Mouse (Mus musculus) midbrain, embryonic 16.5 days (tissue): ENCODE data around the gene Ddx6. TPM values are rescaled to one million over a fixed set of nuclear protein-coding genes. Genes with fewer than 3 reads are reported as not detected.
"Not testable (repeated sequence)": the region's sequence is repeated elsewhere in the genome, so short reads cannot be mapped to it uniquely, and the experiment has no call there.

Experiments used
- ATAC-seq: fragments of 200-750 bp; cut with Nextera tagmentation; 2 replicates; pipeline ENCODE4 v1.8.0; 2017; ENCODE audit warnings: moderate TSS enrichment
- H3K27ac ChIP-seq: fragments of 300-500 bp; sonication (generic); 2 replicates; pipeline ENCODE4 v1.5.1; 2014; ENCODE audit warnings: mild to moderate bottlenecking, low read length, mixed read lengths
- H3K27me3 ChIP-seq: fragments of 300-500 bp; sonication (generic); 2 replicates; pipeline ENCODE4 v1.6.1; 2014; ENCODE audit warnings: low read depth, low read length, mixed read lengths; ENCODE audit not compliant: control insufficient read depth, insufficient read depth
- H3K36me3 ChIP-seq: fragments of 300-500 bp; sonication (generic); 2 replicates; pipeline ENCODE4 v1.6.1; 2014; ENCODE audit warnings: mild to moderate bottlenecking, low read length, moderate library complexity, mixed read lengths; ENCODE audit not compliant: control insufficient read depth, insufficient read depth
- H3K4me1 ChIP-seq: fragments of 300-500 bp; sonication (generic); 2 replicates; pipeline ENCODE4 v1.6.1; 2014; ENCODE audit warnings: mild to moderate bottlenecking, low read length, mixed read lengths; ENCODE audit not compliant: control insufficient read depth, insufficient read depth
- H3K4me2 ChIP-seq: fragments of 300-500 bp; sonication (generic); 2 replicates; pipeline ENCODE4 v1.6.1; 2014; ENCODE audit warnings: mild to moderate bottlenecking, low read length, mixed read lengths
- H3K4me3 ChIP-seq: fragments of 300-500 bp; sonication (generic); 2 replicates; pipeline ENCODE4 v1.5.1; 2014; ENCODE audit warnings: low read depth, mild to moderate bottlenecking, low read length, moderate library complexity, mixed read lengths
- H3K9ac ChIP-seq: fragments of 300-500 bp; sonication (generic); 2 replicates; pipeline ENCODE4 v1.6.1; 2014; ENCODE audit warnings: low read depth, low read length, mixed read lengths
- H3K9me3 ChIP-seq: fragments of 300-500 bp; sonication (generic); replicated peaks from 2 replicates; pipeline ENCODE4 v1.6.1; 2014; ENCODE audit warnings: mild to moderate bottlenecking, low read length, mixed read lengths; ENCODE audit not compliant: control insufficient read depth, poor library complexity, severe bottlenecking
- WGBS: fragments of 180-500 bp; shearing (Covaris S2); extraction: QIAGEN DNeasy Blood & Tissue Kit; methylation state at CpG from one replicate; pipeline ENCODE4 v1.1.7; 2014; 5-methylcytosine and 5-hydroxymethylcytosine counted together
- polyA plus RNA-seq: library from polyadenylated mRNA; unstranded; fragments of >200 nt; fragmentation: Nextera tagmentation; extraction: Ambion mirVana; gene quantifications from 2 replicates; pipeline ENCODE4 v1.2.1, GENCODE M21; 2015

The Ddx6 gene
- polyA plus RNA-seq, 1 experiment from 2014 or later: 15.2 TPM

- Histone ChIP-seq H3K9me3 (no peaks in the 10 kb centered on the region), H3K36me3 (peaks cover 23% of the 10 kb centered on the region), H3K4me3 (no peak overlapping the region), H3K4me1 (no peaks in the 10 kb centered on the region), H3K4me2 (no peak overlapping the region), H3K9ac (no peak overlapping the region), H3K27me3 (no peaks in the 10 kb centered on the region), H3K27ac (no peak overlapping the region)
- no peak for ATAC-seq
- 56% methylated on average over 3 of the region's 3 CpGs for WGBS
Observed at GRCm38 (mm10) chr9:44621114-44621513, 16.4 kb downstream of the Ddx6 start.

- Histone ChIP-seq H3K4me3 (no peak overlapping the region), H3K9ac (no peak overlapping the region), H3K27me3 (no peaks in the 10 kb centered on the region), H3K27ac (no peak overlapping the region), H3K4me2 (no peak overlapping the region), H3K9me3 (no peaks in the 10 kb centered on the region), H3K36me3 (peaks cover 20% of the 10 kb centered on the region), H3K4me1 (no peaks in the 10 kb centered on the region)
- 82% methylated on average over 5 of the region's 5 CpGs for WGBS
- no peak for ATAC-seq
Observed at GRCm38 (mm10) chr9:44624390-44624789, 19.7 kb downstream of the Ddx6 start.

- Histone ChIP-seq H3K27me3 (no peaks in the 10 kb centered on the region), H3K4me3 (no peak overlapping the region), H3K4me2 (no peak overlapping the region), H3K4me1 (no peaks in the 10 kb centered on the region), H3K9me3 (no peaks in the 10 kb centered on the region), H3K36me3 (peaks cover 24% of the 10 kb centered on the region), H3K9ac (no peak overlapping the region), H3K27ac (no peak overlapping the region)
- WGBS: 88% methylated on average over 5 of the region's 5 CpGs
- ATAC-seq: no peak
Observed at GRCm38 (mm10) chr9:44626268-44626667, 21.6 kb downstream of the Ddx6 start.

GRCm38 (mm10) chr9:44637551-44638169 is 33.0 kb downstream of the Ddx6 start:
- Histone ChIP-seq H3K27me3 (no peaks in the 10 kb centered on the region), H3K27ac (no peak overlapping the region), H3K9ac (no peak overlapping the region), H3K4me2 (no peak overlapping the region), H3K4me3 (no peak overlapping the region), H3K4me1 (no peaks in the 10 kb centered on the region), H3K9me3 (no peaks in the 10 kb centered on the region), H3K36me3 (peaks cover 33% of the 10 kb centered on the region)
- WGBS: 61% methylated on average over 15 of the region's 15 CpGs
- no peak for ATAC-seq

GRCm38 (mm10) chr9:44638726-44639125 is 34.0 kb downstream of the Ddx6 start:
- H3K36me3 ChIP-seq: peaks cover 29% of the 10 kb centered on the region
- 0 out of 2 replicates have a peak, but pooled peaks have one; percentile 39 for ATAC-seq

GRCm38 (mm10) chr9:44640028-44640427 is 35.3 kb downstream of the Ddx6 start:
- H3K9ac ChIP-seq, H3K27ac ChIP-seq, H3K9me3 ChIP-seq, ATAC-seq, H3K4me2 ChIP-seq, H3K4me3 ChIP-seq, H3K4me1 ChIP-seq, H3K27me3 ChIP-seq: not testable (repeated sequence)
- H3K36me3 ChIP-seq: peaks cover 22% of the 10 kb centered on the region
- 90% methylated on average over 1 of the region's 1 CpGs for WGBS

More at GRCm38 (mm10) chr9:44638726-44639125, 34.0 kb downstream of the Ddx6 start:
- H3K4me1 ChIP-seq, H3K27me3 ChIP-seq, H3K4me3 ChIP-seq, H3K4me2 ChIP-seq, H3K9me3 ChIP-seq, H3K9ac ChIP-seq, H3K27ac ChIP-seq: not testable (repeated sequence)
- WGBS: 90% methylated on average over 9 of the region's 9 CpGs

GRCm38 (mm10) chr9:44640646-44641357 is 36.1 kb downstream of the Ddx6 start:
- H3K9ac ChIP-seq: no peak overlapping the region
- no peaks in the 10 kb centered on the region for H3K9me3 ChIP-seq
- ATAC-seq: no peak
- no peaks in the 10 kb centered on the region for H3K4me1 ChIP-seq
- WGBS: 83% methylated on average over 3 of the region's 3 CpGs
- no peak overlapping the region for H3K4me2 ChIP-seq
- no peak overlapping the region for H3K27ac ChIP-seq
- H3K4me3 ChIP-seq: no peak overlapping the region
- peaks cover 16% of the 10 kb centered on the region for H3K36me3 ChIP-seq
- H3K27me3 ChIP-seq: no peaks in the 10 kb centered on the region

GRCm38 (mm10) chr9:44641616-44642015 is 36.9 kb downstream of the Ddx6 start:
- WGBS: 86% methylated on average over 2 of the region's 2 CpGs

GRCm38 (mm10) chr9:44643103-44643502 is 38.4 kb downstream of the Ddx6 start:
- H3K36me3 ChIP-seq: peaks cover 5% of the 10 kb centered on the region; the same call in 1 of the 2 replicates
- no peak overlapping the region for H3K4me3 ChIP-seq
- WGBS: 96% methylated on average over 7 of the region's 7 CpGs
- no peaks in the 10 kb centered on the region for H3K9me3 ChIP-seq
- no peak overlapping the region for H3K4me2 ChIP-seq
- no peaks in the 10 kb centered on the region for H3K4me1 ChIP-seq
- no peak overlapping the region for H3K9ac ChIP-seq
- no peak overlapping the region for H3K27ac ChIP-seq
- ATAC-seq: no peak
- no peaks in the 10 kb centered on the region for H3K27me3 ChIP-seq

More at GRCm38 (mm10) chr9:44641616-44642015, 36.9 kb downstream of the Ddx6 start:
- no peak for ATAC-seq
- Histone ChIP-seq H3K4me2 (no peak overlapping the region), H3K9me3 (no peaks in the 10 kb centered on the region), H3K27ac (no peak overlapping the region), H3K36me3 (peaks cover 10% of the 10 kb centered on the region), H3K27me3 (no peaks in the 10 kb centered on the region), H3K4me3 (no peak overlapping the region), H3K9ac (no peak overlapping the region), H3K4me1 (no peaks in the 10 kb centered on the region)
